Mouse (Mus musculus) kidney, adult 2 months (tissue): ENCODE results near the gene Fgf4.

ENCODE experiments used
- CTCF ChIP-seq: fragments of 200-500 bp; conservative IDR thresholded peaks from 2 replicates; pipeline ENCODE4 v1.5.1; 2011; ENCODE audit warnings: low read depth, mild to moderate bottlenecking, control low read depth, low read length, moderate library complexity, mixed read lengths; ENCODE audit not compliant: insufficient read depth, insufficient read length
- POLR2A ChIP-seq: fragments of 200-500 bp; IDR thresholded peaks from one replicate; pipeline ENCODE4 v1.6.1; 2011; ENCODE audit warnings: low read depth, low read length, control low read depth

- TF ChIP-seq POLR2A (no peak), CTCF (peak; percentile 65)
Measured at GRCm38 (mm10) chr7:144798471-144798870, 48.7 kb upstream of the Fgf4 start.
